Mouse (Mus musculus) erythroid progenitor cell, adult 5-6 weeks (primary cell): ENCODE results near the gene Ccl8. TPM values are rescaled to one million over a fixed set of nuclear protein-coding genes. Genes with fewer than 3 reads are reported as not detected.

Experiments
- ATAC-seq: replicated peaks from 2 replicates; pipeline ENCODE4 v1.8.0; 2016; ENCODE audit warnings: moderate number of reproducible peaks, mild to moderate bottlenecking, moderate TSS enrichment, inconsistent platforms; ENCODE audit not compliant: poor library complexity, low FRiP score, severe bottlenecking
- total RNA-seq, 2 experiments: library from RNA; stranded (forward) in 1 of 2; stranded (reverse) in 1 of 2; fragments of 150-400 nt in 1 of 2; fragments of 186-747, 209-891 nt in 1 of 2; gene quantifications; 2 replicates each; pipeline versions ENCODE4 v1.2.3 to v1.2.4; 2015 to 2017; ENCODE audit warnings: low replicate concordance in 2 of 2

Gene Ccl8
- total RNA-seq, 2 experiments from 2014 or later = not detected

DNA sequence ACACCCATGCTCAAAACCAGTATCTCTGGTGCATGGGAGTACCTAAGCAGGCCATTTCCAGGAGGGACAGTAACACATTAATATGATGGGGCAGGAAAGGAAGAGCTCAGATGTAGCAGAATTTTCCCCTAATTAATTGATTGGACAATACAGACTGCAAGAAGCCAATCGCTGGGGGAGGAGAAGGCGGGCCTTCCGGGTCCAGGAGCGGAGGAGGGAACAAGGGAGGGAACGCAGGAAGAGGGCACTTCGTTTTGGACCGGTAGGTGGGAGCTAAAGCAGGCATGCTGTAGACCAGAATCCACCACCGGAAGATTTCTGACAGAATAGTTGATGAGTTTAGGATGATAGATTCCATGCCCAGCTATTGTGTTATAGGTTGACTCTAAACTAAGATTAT lies 48.3 kb downstream of the Ccl8 start:
- no peak for ATAC-seq

Other genes starting within 250 kb of the Ccl8 start
- gene Asic2, start 146.7 kb upstream of the Ccl8 start, total RNA-seq (2015; ENCODE audit: low replicate concordance) = not detected in 2 replicates
- 0.76 TPM in 1 of 2 replicates, not detected in the other for gene Asic2, start 146.7 kb upstream of the Ccl8 start, total RNA-seq (2017; ENCODE audit: low replicate concordance)
- not detected in 2 replicates for gene Ccl2, start 79.6 kb upstream of the Ccl8 start, total RNA-seq (2015; ENCODE audit: low replicate concordance)
- gene Ccl2, start 79.6 kb upstream of the Ccl8 start, total RNA-seq (2017; ENCODE audit: low replicate concordance) = 0.51 TPM in 1 of 2 replicates, not detected in the other
- gene Gm17268, start 76.6 kb upstream of the Ccl8 start, total RNA-seq (2015; ENCODE audit: low replicate concordance) = not detected in 2 replicates
- not detected in 2 replicates for gene Gm17268, start 76.6 kb upstream of the Ccl8 start, total RNA-seq (2017; ENCODE audit: low replicate concordance)
- not detected in 2 replicates for gene Ccl7, start 69.5 kb upstream of the Ccl8 start, total RNA-seq (2015; ENCODE audit: low replicate concordance)
- not detected in 2 replicates for gene Ccl7, start 69.5 kb upstream of the Ccl8 start, total RNA-seq (2017; ENCODE audit: low replicate concordance)
- gene Ccl11, start 57.4 kb upstream of the Ccl8 start, total RNA-seq (2015; ENCODE audit: low replicate concordance) = not detected in 2 replicates
- not detected in 2 replicates for gene Ccl11, start 57.4 kb upstream of the Ccl8 start, total RNA-seq (2017; ENCODE audit: low replicate concordance)
- gene Ccl12, start 13.3 kb upstream of the Ccl8 start, total RNA-seq (2015; ENCODE audit: low replicate concordance) = not detected in 2 replicates
- gene Ccl12, start 13.3 kb upstream of the Ccl8 start, total RNA-seq (2017; ENCODE audit: low replicate concordance) = not detected in 2 replicates
- not detected in 2 replicates for gene Ccl1, start 190.5 kb downstream of the Ccl8 start, total RNA-seq (2015; ENCODE audit: low replicate concordance)
- not detected in 2 replicates for gene Ccl1, start 190.5 kb downstream of the Ccl8 start, total RNA-seq (2017; ENCODE audit: low replicate concordance)